Mouse (Mus musculus) adrenal gland, postnatal 25 days (tissue): ENCODE measurements at regions not wholly inside any gene's neighbourhood (a gene's known extent, or its start where the extent isn't known, plus 50 kb on each side); places are given as distances from the start of the nearest gene placed in this dataset.

ENCODE experiments used
- DNase-seq: peaks from one replicate; pipeline ENCODE4 v3.0.0; 2021; ENCODE audit warnings: mixed read lengths

DNA sequence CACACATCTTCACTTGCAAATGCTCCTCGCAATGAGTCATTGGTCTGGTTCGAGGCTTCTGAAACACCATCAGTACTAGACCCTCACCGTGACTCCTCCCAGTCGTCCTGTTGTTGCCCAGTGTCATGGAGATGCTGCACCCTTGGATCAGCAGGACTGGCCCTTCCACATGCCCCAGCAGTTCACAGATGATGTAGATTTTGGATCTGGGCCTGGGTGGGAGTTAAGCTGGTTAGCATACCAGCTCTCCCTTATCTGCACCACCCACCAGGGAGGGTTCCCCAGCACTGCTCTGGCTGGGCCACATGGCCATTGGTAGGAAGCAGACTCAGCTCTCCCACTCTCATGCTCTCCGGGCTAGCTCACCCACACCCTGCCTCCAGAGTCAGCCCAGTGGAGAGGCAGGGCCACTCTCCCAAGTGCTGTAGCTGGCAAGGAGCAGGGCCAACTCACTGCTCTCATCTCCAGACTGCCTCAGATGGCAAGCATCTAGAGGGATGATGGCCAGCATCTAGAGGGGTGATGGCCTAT lies 60.8 kb upstream of the Thy1 start:
- DNase-seq, result no peak

- no peak for DNase-seq
Observed at GRCm38 (mm10) chr9:43983220-43983619, 60.0 kb upstream of the Thy1 start.

- DNase-seq, result peak; percentile 77
Observed at GRCm38 (mm10) chr9:43984181-43985062, 58.8 kb upstream of the Thy1 start.

- no peak for DNase-seq
Observed at GRCm38 (mm10) chr9:43987957-43988356, 55.2 kb upstream of the Thy1 start.

DNA sequence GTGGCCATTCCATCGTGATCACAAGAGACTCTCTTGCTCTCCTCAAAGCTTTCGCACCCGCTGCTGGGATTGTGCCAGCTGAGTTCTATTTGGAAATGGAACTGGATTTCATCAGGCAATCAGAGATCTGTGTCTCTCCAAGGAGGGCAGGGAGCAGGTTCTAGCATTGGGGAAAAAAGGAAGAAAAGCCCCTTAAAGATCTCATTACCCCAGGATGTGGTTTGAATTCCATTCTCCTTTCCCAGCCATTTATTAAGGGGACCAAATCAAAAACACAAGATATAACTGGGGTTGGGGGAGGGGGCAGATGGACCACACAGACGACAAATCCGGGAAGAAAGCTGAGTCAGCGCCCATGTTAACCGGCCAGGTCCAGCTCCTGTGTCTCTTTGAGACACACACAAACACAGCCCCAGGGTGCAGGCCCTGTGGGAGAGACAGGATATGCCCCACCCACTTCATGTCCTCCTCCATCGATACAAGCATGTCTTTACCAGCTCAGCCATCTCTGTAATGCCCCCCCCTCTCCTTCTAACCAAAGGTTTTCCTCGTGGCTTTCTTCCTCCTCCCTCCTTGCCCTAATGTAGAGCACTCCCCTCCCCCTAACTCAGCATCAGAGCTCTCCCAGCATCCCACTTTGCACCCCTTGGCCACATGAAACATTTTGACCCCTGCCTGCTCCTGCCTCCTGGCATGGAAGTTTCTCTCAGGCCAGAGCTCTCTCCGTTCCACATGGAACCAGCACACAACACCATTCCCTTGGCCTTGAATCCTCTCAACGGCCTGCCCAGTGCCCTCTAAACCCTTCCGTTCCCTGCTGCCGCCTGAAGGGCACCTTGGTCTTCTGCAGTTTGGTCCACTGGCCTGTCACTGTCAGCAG lies 54.0 kb upstream of the Thy1 start:
- DNase-seq, result peak; percentile 29

DNA sequence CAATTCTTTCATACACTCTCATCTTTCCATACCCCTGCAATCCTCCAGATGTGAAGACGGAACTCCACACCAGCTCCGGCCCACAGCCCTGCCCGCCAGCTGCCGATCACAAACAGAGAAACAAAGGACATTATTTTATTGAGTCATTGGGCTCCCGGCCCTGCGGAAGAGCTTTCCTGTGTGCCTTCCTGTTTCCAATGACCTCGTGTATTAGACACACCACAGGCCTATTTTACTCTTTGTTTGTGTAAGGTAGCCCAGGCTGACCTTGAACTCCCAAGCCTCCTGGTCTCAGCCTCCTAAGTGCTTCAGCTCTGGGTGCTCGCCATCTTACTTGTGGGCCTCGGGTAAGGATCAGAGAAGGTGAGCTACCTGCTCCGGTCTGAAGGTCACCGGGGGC lies 53.1 kb upstream of the Thy1 start:
- no peak for DNase-seq

- no peak for DNase-seq
Observed at GRCm38 (mm10) chr9:43993221-43993976, 49.8 kb upstream of the Thy1 start.
